Mouse (Mus musculus): ENCODE data around the gene Gm10203.

DNA sequence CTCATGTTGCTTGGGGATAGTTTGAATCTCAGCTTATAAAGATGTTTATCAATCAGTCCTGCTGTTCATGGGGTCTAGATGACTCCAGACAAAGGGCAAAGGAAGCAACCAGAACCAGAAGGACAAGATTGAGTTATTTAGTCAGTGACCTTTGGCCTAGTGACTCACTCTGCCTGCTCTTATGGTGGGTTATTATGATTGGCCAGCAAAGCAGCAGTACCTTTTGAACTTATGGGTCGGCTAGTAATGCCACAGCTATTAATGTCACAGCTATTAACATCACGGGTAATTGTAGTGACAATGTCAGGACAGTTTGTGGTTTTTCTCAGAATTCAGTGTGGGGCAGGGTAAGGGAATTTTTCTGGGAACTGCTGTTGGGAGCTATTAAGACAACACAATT is 8.0 kb downstream of the Gm10203 start:
- TF ChIP-seq GATA1 (IDR thresholded peaks at IDR 0.05; ENCODE audit: borderline replicate concordance, low read length), result no peak
- no peak for TF ChIP-seq FLI1 (IDR thresholded peaks at IDR 0.05; ENCODE audit: low read length)
